Mouse (Mus musculus) hindbrain, embryonic 12.5 days (tissue): ENCODE measurements at regions not wholly inside any gene's neighbourhood (a gene's known extent, or its start where the extent isn't known, plus 50 kb on each side); places are given as distances from the start of the nearest gene placed in this dataset.

ENCODE experiments used
- ATAC-seq: fragments of 200-750 bp; cut with Nextera tagmentation; 2 replicates; pipeline ENCODE4 v1.8.0; 2017; ENCODE audit warnings: moderate TSS enrichment; ENCODE audit not compliant: low FRiP score
- H3K27ac ChIP-seq: fragments of 300-500 bp; sonication (generic); 2 replicates; pipeline ENCODE4 v1.5.1; 2016; ENCODE audit warnings: mild to moderate bottlenecking
- H3K27me3 ChIP-seq: fragments of 300-500 bp; sonication (generic); 2 replicates; pipeline ENCODE4 v1.6.1; 2016; ENCODE audit warnings: mild to moderate bottlenecking
- H3K36me3 ChIP-seq: fragments of 300-500 bp; sonication (generic); 2 replicates; pipeline ENCODE4 v1.6.1; 2016; ENCODE audit warnings: mild to moderate bottlenecking
- H3K4me1 ChIP-seq: fragments of 300-500 bp; sonication (generic); 2 replicates; pipeline ENCODE4 v1.6.1; 2016
- H3K4me2 ChIP-seq: fragments of 300-500 bp; sonication (generic); replicated peaks from 2 replicates; pipeline ENCODE4 v1.6.1; 2016; ENCODE audit warnings: mild to moderate bottlenecking
- H3K4me3 ChIP-seq: fragments of 300-500 bp; sonication (generic); 2 replicates; pipeline ENCODE4 v1.5.1; 2016; ENCODE audit warnings: mild to moderate bottlenecking
- H3K9ac ChIP-seq: fragments of 300-500 bp; sonication (generic); 2 replicates; pipeline ENCODE4 v1.6.1; 2016; ENCODE audit warnings: mild to moderate bottlenecking, moderate library complexity
- H3K9me3 ChIP-seq: fragments of 300-500 bp; sonication (generic); replicated peaks from 2 replicates; pipeline ENCODE4 v1.6.1; 2016; ENCODE audit warnings: mild to moderate bottlenecking
- WGBS: fragments of 180-500 bp; shearing (Covaris S2); methylation state at CpG from one replicate; pipeline ENCODE4 v1.1.7; 2016; 5-methylcytosine and 5-hydroxymethylcytosine counted together

GRCm38 (mm10) chr8:100796628-100797027 lies 1380.4 kb upstream of the Cdh8 start:
- no peak overlapping the region for H3K27ac ChIP-seq
- WGBS = 84% methylated on average over 1 of the region's 1 CpGs
- no peaks in the 10 kb centered on the region for H3K27me3 ChIP-seq
- no peak overlapping the region for H3K4me3 ChIP-seq
- no peak overlapping the region for H3K9ac ChIP-seq
- no peak for ATAC-seq
- H3K4me1 ChIP-seq = no peaks in the 10 kb centered on the region
- H3K4me2 ChIP-seq = no peak overlapping the region
- no peaks in the 10 kb centered on the region for H3K36me3 ChIP-seq
- H3K9me3 ChIP-seq = no peaks in the 10 kb centered on the region

GRCm38 (mm10) chr8:100793951-100794350 lies 1377.7 kb upstream of the Cdh8 start:
- 91% methylated on average over 7 of the region's 7 CpGs for WGBS
- no peaks in the 10 kb centered on the region; the same call in 1 of the 2 replicates for H3K4me1 ChIP-seq

GRCm38 (mm10) chr8:100790592-100791141 lies 1374.4 kb upstream of the Cdh8 start:
- H3K27me3 ChIP-seq = no peaks in the 10 kb centered on the region
- 71% methylated on average over 11 of the region's 11 CpGs for WGBS
- 0 out of 2 replicates have a peak, but pooled peaks have one; percentile 29 for ATAC-seq
- H3K9me3 ChIP-seq = no peaks in the 10 kb centered on the region
- no peak overlapping the region for H3K27ac ChIP-seq
- H3K9ac ChIP-seq = no peak overlapping the region
- H3K4me2 ChIP-seq = no peak overlapping the region
- no peak overlapping the region for H3K4me3 ChIP-seq
- H3K4me1 ChIP-seq = no peaks in the 10 kb centered on the region; the same call in 1 of the 2 replicates
- H3K36me3 ChIP-seq = no peaks in the 10 kb centered on the region

More at GRCm38 (mm10) chr8:100793951-100794350, 1377.7 kb upstream of the Cdh8 start:
- no peak overlapping the region for H3K4me3 ChIP-seq
- H3K36me3 ChIP-seq = no peaks in the 10 kb centered on the region
- H3K9me3 ChIP-seq = no peaks in the 10 kb centered on the region
- no peak for ATAC-seq
- no peak overlapping the region for H3K4me2 ChIP-seq
- H3K9ac ChIP-seq = no peak overlapping the region
- no peaks in the 10 kb centered on the region for H3K27me3 ChIP-seq
- H3K27ac ChIP-seq = no peak overlapping the region

- H3K9me3 ChIP-seq = no peaks in the 10 kb centered on the region
- H3K27ac ChIP-seq = no peak overlapping the region
- no peaks in the 10 kb centered on the region for H3K27me3 ChIP-seq
- ATAC-seq = no peak
- WGBS = 73% methylated on average over 6 of the region's 6 CpGs
- H3K4me2 ChIP-seq = no peak overlapping the region
- H3K4me1 ChIP-seq = no peaks in the 10 kb centered on the region; the same call in 1 of the 2 replicates
- no peak overlapping the region for H3K4me3 ChIP-seq
- no peaks in the 10 kb centered on the region for H3K36me3 ChIP-seq
- no peak overlapping the region for H3K9ac ChIP-seq
These were observed 1371.9 kb upstream of the Cdh8 start for GRCm38 (mm10) chr8:100788132-100788531.

GRCm38 (mm10) chr8:100772742-100773370 lies 1356.6 kb upstream of the Cdh8 start:
- ATAC-seq = peak; percentile 48; the same call in 1 of the 2 replicates
- Histone ChIP-seq H3K4me2 (peak overlapping the region; percentile 29; the same call in 1 of the 2 replicates), H3K9ac (no peak overlapping the region), H3K4me1 (no peaks in the 10 kb centered on the region), H3K4me3 (no peak overlapping the region), H3K27me3 (no peaks in the 10 kb centered on the region), H3K27ac (no peak overlapping the region), H3K9me3 (no peaks in the 10 kb centered on the region), H3K36me3 (no peaks in the 10 kb centered on the region)
- WGBS = 26% methylated on average over 9 of the region's 9 CpGs

- Histone ChIP-seq H3K27me3 (no peaks in the 10 kb centered on the region), H3K9me3 (no peaks in the 10 kb centered on the region), H3K9ac (no peak overlapping the region), H3K4me3 (no peak overlapping the region), H3K36me3 (no peaks in the 10 kb centered on the region), H3K4me2 (no peak overlapping the region), H3K27ac (no peak overlapping the region), H3K4me1 (no peaks in the 10 kb centered on the region)
- 46% methylated on average over 4 of the region's 4 CpGs for WGBS
- ATAC-seq = peak; percentile 64
These were observed 1353.3 kb upstream of the Cdh8 start for GRCm38 (mm10) chr8:100769617-100770016.

GRCm38 (mm10) chr8:100733927-100734326 lies 1317.7 kb upstream of the Cdh8 start:
- Histone ChIP-seq H3K9ac (no peak overlapping the region), H3K4me1 (no peaks in the 10 kb centered on the region), H3K27me3 (no peaks in the 10 kb centered on the region), H3K27ac (no peak overlapping the region), H3K9me3 (no peaks in the 10 kb centered on the region), H3K4me3 (no peak overlapping the region), H3K36me3 (no peaks in the 10 kb centered on the region), H3K4me2 (no peak overlapping the region)
- 83% methylated on average over 4 of the region's 4 CpGs for WGBS
- ATAC-seq = no peak

GRCm38 (mm10) chr8:100702365-100702764 lies 1286.1 kb upstream of the Cdh8 start:
- H3K27ac ChIP-seq = no peak overlapping the region
- H3K9me3 ChIP-seq = no peaks in the 10 kb centered on the region
- H3K27me3 ChIP-seq = no peaks in the 10 kb centered on the region
- H3K9ac ChIP-seq = no peak overlapping the region
- no peak overlapping the region for H3K4me2 ChIP-seq
- no peaks in the 10 kb centered on the region for H3K36me3 ChIP-seq
- H3K4me1 ChIP-seq = no peaks in the 10 kb centered on the region
- no peak overlapping the region for H3K4me3 ChIP-seq
- no peak for ATAC-seq
- 76% methylated on average over 2 of the region's 2 CpGs for WGBS

GRCm38 (mm10) chr8:100695043-100695442 lies 1278.8 kb upstream of the Cdh8 start:
- H3K4me2 ChIP-seq = no peak overlapping the region
- no peak for ATAC-seq
- H3K4me1 ChIP-seq = no peaks in the 10 kb centered on the region
- H3K9ac ChIP-seq = no peak overlapping the region
- 86% methylated on average over 3 of the region's 3 CpGs for WGBS
- no peaks in the 10 kb centered on the region for H3K9me3 ChIP-seq
- no peak overlapping the region for H3K4me3 ChIP-seq
- H3K36me3 ChIP-seq = no peaks in the 10 kb centered on the region
- H3K27me3 ChIP-seq = no peaks in the 10 kb centered on the region
- no peak overlapping the region for H3K27ac ChIP-seq

GRCm38 (mm10) chr8:100678580-100678979 lies 1262.3 kb upstream of the Cdh8 start:
- Histone ChIP-seq H3K27me3 (no peaks in the 10 kb centered on the region), H3K4me2 (no peak overlapping the region), H3K9me3 (no peaks in the 10 kb centered on the region), H3K4me1 (no peaks in the 10 kb centered on the region), H3K4me3 (no peak overlapping the region), H3K27ac (no peak overlapping the region), H3K36me3 (no peaks in the 10 kb centered on the region), H3K9ac (no peak overlapping the region)
- 88% methylated on average over 3 of the region's 3 CpGs for WGBS
- no peak for ATAC-seq
